Mouse (Mus musculus): ENCODE measurements around the gene Fcho1.
"Not testable (repeated sequence)": the region's sequence is repeated elsewhere in the genome, so short reads cannot be mapped to it uniquely, and the experiment has no call there.

Gene Fcho1

DNA sequence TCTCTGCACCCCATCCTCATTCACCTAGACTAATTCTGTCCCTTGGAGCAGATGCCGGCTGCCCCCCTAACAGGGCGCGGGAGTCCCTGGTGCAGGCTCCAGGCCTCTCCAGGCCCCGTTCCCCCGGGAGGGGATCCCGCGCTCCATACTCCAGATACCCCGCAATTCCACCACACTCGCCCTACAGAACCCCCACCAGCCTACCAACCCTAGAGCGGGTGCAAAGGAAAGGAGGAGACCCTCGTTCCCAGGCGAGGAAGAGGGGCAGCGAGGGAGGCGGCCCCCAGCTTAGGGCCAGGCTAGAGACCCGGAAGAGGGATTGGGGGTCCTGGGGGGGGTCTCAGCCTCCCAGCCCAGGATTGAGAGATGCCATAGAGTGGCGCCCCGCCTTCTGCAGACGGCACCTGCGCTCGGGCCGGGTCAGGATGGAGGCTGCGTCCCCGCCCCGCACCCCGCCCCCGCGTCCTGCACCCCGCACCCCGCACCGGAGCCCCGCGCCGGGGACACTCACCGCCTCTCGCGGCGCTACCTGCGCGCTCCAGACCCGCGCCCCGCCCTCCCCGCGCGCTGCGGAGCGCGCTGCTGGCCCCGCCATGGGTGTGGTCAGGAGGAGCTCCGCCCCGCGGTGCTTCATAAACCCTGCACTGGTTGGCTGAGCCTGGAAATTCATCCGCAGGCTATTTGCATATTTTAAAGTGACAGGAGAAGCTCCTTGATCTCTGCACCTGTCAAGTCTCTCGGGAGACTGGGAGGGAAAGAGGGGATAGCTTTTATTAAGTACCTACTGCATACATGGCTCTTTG is at the start of gene Fcho1:
Gene Fcho1, minus strand, starts transcription at position 595 of the 803 bp plus-strand sequence.
- DNase-seq (ENCODE audit: low spot score in 2 of 2), result peak; percentile 44 to 47

DNA sequence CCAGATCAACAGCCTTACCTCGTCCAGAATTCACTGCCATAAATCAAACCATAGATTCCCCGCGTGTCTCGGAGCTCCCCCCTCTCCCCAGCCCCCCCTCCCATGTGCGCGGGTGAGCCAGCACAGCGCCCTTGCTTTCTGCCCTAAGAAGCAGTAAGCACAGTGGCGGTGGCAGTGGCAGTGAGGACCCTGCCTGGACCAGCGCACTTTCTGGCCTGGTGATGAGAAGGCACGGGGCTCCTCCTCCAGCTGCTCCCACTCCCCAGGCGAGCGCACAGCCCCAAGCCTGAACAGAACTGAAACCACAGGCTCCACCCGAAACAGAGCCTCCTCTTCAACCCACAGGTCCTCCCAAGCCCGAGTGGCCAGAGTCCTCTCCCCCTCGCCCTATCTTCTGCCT is 45.8 kb upstream of the Fcho1 start:
- DNase-seq (ENCODE audit: low spot score in 2 of 2), result no peak

DNA sequence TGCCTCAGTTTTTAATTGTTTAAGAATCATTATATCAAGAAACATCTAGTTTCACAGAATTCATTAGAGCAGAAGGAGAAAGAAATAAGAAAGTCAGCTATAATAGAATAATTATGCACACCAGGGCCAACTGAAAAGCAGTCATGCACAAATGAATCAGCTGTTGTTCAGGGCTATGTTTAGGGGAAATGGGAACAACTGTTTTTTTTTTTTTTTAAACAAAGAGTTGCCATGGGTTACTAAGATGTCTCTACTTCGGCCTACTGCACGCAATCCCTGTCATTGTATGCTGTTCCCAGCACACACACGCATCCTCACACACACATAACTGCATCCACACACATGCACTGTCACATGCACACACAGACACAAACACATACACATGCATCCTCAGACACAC is 33.3 kb upstream of the Fcho1 start:
- no peak for DNase-seq (ENCODE audit: low spot score in 2 of 2)

DNA sequence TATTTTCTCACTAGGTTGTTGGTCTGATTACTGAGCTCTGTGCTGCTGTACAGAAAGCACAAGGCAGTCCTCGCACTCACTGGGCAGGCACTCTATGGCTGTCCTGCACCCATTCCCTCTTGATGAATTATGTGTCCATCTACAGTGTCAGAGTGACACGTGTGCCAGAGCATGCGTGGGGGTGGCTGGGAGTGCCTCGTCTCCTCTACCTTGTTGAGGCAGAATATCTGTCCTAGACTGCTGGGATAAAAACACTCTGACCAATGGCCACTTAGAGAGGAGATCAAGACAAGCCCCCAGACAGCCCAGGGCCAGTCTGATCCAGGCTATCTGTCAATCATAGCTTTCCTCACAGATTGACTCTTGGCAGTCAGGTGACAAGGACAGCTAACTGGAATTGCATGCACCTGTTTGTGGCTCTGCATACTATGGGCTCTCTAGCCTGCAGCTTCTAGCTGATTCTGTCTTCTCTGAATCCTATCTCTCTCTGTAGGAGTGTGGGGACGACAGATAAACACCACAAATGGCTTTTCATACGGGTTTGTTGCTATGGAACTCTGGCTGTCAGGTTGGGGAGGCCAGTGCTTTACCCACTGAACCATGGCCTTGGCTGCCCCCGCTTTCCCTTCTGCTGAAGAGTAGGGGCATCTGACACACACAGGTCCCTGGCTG is 27.5 kb upstream of the Fcho1 start:
- not testable (repeated sequence) for DNase-seq (ENCODE audit: low spot score in 2 of 2)

DNA sequence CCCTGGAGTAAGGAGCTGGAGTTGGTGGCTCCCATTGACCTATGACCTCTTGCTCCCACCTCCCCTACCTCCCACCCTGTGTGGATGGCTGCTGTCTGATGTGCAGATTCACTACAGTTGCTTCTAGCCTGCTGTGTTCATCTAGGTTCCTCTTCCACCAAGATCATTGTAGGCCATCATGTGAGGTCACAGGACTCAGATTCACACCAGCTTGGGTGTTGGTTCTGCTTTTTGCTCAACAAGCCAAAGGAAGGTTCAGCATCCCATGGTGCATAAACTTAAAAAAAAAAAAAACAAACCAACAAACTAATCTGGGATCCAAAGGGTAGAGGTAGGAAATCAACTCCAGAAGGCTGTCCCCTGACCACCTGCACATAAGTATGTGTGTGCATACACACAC is 26.7 kb upstream of the Fcho1 start:
- not testable (repeated sequence) for DNase-seq (ENCODE audit: low spot score in 2 of 2)

DNA sequence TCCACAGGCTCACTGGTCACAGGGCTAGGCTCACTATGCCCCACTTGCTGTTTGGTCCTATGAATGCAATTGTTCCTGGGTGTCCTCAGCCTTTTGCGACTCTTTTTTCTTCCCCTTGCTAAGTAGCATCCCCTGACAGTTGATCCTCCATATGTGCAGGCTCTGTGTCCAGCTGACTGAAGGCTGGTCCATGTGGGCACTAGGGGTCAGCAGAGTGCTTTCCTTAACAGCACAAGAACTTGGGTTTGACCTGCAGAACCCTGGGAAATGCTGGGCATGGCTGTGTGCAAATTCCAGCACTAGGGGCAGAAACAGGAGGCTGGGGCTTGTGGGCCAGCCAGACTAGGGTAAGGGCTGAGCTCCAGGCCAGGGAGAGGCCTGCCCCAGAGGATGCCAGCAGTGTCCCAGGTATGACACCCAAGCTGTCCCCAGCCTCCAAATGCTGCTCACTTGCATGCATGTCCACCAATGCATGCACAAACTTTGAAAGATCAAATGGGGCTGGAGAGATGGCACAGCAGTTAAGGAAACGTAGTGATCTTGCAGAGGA is 25.9 kb upstream of the Fcho1 start:
- peak in 1 of 2 experiments; percentile 18 for DNase-seq (ENCODE audit: low spot score in 2 of 2)

DNA sequence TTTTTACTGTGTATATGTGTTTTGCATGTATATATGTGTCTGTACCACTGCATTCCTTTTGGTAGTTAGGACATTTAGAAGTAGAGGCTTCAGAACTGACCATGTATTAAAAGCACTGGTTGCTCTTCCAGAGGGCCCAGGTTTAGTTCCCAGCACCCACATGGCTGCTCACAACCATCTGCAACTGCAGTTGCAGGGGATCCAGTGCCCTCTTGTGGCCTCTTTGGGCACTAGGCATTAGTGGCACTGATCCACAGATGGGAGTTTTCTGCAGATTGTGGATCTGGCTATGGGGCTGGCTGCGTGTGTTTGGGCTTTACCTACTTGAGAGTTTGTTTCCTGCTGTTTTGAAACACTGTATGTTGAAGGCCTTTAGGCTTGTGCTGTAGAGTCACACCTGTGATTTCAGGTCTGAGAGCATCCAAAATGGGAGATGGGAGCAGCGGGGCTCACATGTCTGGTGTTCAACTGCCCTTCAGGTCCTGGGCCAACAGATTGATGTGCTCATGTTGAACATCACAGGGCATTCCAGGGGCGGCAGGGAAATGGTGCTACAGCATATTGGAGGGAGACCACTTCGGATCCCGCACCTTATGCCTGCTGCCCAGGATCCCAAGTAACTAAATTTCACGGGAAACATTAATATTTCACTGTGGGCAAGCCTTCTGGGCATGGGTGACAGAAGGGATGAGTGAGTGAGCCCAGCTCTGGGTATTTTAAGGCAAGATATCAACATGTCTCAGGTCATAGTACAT is 24.0 kb upstream of the Fcho1 start:
- not testable (repeated sequence) for DNase-seq (ENCODE audit: low spot score in 2 of 2)

DNA sequence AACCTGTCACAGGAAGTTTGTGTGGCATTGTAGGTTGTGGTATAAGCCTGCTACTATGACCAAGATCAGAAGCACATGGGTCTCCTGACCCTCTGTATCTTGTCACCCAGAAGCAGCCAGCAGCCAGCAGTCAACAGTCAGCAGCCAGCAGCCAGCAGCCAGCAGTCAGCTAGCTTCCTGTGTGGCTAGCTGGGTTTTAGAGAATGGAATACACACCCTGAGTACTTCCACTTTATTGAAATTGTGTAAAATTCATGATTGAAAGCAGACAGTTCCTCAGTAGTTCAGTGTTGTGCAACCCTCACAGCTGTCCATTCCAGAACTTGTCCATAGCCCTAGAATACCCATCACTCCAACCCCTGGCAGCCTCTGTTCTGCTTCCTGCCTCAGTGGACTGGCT is 21.6 kb upstream of the Fcho1 start:
- DNase-seq (ENCODE audit: low spot score in 2 of 2), result not testable (repeated sequence)

DNA sequence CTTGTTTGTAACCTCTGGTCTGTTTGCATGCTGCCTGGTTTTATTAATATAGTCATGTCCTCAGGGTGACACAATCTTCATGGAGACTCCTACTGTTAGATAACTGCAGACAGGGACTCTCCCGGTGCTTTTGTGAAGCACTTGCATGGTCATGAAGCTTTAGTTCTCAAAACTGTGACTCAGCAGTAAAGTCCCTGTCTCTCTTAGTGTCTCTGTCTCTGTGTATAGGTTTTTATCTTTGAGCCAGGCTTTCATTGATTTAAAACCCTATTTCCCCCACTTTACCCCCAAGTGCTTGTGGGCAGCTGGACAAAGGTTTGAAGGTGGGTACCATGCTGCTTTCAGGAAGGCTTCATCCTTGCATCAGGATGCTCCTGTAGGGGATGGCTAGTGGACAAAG is 19.8 kb upstream of the Fcho1 start:
- no peak for DNase-seq (ENCODE audit: low spot score in 2 of 2)

DNA sequence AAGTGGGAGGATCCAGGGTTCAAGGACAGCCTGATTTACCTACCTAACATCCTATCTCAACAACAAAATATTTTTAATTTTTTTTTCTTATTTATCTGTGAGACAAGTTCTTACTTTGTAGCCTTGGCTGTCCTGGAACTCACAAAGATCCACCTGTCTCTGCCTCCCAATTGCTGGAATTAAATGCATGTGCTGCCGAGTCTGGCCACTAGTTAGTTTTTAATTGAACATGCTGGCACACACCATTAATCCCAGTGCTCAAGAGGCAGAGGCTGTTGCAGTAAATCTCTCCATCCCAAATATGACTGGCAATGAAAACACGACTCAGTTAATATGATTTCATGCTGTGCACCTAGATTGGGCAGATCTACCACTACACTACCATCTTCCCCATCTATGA is 17.3 kb upstream of the Fcho1 start:
- DNase-seq (ENCODE audit: low spot score in 2 of 2), result no peak

DNA sequence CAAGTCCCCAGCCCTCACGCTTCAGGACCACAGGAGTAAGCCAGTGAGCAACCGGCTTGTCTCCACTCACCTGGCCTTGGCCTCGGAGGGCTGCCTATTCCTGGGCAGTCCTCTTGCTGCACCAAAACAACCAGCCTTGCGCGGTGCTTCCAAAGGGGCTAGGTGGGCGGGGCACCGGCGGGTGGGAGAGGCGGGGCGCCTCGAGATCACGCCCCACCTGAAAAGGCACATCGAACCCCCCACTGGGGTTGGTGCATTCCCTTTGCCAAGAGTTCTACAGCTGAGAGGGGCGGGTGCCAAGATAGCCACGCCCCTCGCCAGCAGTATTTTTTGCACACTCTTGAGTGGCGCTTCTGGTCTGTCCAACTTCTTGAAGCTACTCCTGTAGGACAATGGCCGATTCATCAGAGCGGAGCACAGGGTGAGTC is 16.2 kb upstream of the Fcho1 start:
- DNase-seq (ENCODE audit: low spot score in 2 of 2), result no peak

DNA sequence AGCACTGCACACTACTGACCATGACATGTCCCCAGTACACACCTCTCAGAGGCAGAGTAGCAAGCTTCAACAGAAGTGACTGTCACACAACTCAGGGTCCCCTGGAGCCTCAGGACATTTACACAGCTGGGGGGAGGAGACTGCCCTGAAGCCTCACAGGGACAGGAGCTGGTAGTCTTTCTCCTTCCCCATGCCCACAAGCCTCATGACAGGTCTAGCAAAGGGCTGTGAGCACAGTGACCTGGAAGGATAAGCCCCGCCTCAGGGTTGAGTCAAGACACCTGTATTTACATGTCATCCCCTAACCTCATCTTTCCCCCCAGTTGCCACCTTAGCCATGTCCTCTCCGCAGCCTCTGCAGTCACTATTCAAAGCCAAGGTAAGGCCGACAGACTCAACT is 15.7 kb upstream of the Fcho1 start:
- DNase-seq (ENCODE audit: low spot score in 2 of 2), result no peak

DNA sequence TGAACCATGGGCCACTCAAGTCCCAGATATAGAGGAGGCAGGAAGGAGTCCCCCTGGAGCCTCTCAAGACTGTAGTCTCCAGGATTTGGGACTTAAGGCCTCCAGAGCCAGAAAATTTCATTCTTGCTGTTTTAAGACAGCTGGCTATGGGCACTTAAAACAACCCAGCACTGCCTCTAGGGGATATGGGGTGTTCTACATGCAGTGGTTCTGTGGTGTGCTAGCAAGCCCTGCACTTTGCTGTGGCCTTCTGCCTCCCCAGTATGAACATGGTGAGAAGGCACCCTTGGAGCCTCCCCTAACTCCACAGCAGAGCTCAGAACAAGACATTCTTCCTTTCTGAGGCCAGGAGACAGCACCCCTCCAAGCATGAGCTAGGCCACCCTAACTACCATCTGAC is 12.8 kb upstream of the Fcho1 start:
- not testable (repeated sequence) for DNase-seq (ENCODE audit: low spot score in 2 of 2)

DNA sequence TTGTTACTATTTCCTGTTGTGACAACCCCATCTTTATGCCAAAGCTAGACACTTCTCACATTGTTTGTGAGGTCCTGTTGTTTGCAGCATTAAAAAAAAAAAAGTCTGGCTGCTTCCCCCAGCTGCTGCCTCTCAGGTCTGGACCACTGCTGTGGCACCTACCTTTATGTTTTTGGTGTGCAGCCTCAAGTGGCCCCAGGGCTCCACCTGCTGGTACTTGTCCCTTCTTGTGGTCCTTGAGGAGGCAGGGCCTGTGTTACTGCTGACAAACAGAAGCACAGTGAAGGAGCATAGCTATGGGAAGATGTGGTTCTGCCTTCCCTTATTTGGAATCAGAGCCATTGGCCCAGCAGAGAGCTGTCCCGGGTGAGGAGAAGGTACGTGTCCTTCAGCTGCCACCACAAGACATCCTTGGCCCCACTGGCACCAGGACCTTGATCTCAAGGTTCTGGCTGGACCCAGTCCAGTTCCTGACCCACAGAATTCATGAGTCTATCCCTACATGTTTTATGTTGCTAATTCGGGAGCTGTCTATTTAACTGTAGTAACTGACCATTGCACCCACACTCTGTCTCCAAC is 6.2 kb upstream of the Fcho1 start:
- peak in 1 of 2 experiments; percentile 20 for DNase-seq (ENCODE audit: low spot score in 2 of 2)

DNA sequence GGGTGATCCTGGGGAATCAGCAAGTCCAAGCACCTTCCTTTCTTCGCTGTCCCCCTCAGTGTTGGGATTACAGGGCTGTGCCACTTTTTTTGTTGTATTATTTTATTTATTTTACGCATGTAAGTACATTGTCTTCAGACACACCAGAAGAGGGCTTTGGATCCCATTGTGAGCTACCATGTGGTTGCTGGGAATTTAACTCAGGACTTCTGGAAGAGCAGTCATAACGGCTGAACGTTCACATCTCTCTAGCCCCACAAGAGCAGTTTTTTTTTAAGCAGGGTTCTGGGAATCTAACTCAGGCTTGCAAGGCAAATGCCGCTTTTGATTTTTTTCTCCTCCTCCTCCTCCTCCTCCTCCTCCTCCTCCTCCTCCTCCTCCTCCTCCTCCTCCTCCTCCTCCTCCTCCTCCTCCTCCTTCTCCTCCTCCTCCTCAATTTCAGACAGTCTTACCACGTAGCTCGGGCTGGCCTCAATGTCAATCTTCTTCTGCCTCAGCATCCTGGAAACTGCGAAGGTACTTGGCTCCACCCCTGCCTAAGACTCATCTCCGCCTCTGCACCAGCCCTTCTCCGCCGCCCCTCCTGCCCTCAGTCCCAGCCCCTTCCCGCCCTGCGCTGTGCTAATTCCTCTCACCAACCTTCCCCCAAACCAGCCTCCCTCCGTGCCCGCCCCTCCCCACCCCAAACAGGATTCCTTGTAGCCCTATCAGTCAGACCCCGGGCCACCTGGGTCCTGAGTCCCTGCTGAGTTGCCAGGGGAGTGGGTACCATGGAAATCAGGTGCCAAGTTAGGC is 3.5 kb upstream of the Fcho1 start:
- DNase-seq (ENCODE audit: low spot score in 2 of 2), result no peak

DNA sequence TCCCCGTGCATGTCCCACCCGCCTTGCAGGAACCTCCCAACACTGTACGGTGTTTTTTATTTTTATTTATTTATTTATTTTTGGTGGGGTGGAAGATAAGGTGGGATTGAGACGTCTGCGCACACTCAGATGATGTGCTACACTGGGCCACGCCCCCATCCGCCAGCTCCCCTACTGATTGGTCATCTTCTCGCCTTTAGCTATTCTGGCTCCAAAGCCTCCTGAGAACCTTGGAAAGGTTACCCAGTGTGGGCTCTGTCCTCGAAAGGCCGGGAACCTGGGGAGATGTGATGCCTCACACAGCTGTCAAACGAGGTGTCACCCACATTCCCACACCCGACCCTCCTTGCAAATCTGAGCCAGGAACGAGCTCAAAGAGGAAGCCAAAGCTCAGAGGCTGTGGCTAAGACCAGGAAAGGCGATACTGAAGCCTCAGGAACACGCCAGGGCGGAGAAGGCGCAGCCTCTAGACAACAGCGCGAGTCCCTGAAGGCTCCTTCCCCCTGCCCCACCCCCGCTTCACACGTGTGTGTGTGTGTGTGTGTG is 2.8 kb upstream of the Fcho1 start:
- no peak for DNase-seq (ENCODE audit: low spot score in 2 of 2)

DNA sequence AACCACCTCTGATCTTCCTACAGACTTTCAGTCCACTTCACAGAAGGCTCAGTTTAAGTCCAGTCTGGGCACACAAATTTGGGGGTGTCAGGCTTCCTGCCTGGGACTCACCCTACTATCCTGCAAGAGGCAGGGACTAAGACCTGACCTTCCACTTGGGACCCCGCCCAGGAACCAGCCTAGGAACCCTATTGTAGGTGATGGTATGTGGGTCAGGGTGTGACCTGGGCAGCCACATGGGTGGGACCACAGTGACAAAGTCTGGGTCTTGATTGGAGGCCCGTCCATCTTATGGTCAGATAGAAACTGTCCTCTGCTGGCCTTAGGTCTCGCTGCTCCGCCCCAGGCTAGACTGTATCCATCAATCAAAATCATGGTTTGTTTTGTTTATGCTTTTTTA is 1.1 kb downstream of the Fcho1 start:
- DNase-seq (ENCODE audit: low spot score in 2 of 2), result no peak

DNA sequence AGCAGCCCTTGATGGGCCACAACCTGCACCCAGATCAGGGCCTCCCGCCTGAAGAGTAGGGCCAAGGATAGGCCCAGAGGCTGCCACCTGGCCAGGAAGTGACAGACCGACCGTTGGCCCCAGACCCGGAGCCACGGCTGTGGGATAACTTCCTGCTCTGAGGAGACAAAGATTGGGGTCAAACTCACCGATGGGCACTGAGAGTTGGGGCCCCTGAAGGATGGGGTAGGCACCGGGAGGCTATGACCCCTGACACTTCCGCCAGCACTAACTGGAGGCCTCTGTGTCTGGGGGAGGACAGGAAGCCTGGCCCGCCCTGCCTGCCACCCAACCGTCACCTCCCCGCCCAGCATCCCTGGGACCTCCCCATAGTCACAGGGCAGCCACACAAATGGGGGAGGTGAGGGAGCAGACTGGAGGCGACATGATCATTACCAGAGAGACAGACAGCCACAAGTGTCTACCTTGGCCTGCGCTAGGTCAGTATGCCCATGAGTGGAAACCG is 2.4 kb downstream of the Fcho1 start:
- DNase-seq (ENCODE audit: low spot score in 2 of 2), result no peak

DNA sequence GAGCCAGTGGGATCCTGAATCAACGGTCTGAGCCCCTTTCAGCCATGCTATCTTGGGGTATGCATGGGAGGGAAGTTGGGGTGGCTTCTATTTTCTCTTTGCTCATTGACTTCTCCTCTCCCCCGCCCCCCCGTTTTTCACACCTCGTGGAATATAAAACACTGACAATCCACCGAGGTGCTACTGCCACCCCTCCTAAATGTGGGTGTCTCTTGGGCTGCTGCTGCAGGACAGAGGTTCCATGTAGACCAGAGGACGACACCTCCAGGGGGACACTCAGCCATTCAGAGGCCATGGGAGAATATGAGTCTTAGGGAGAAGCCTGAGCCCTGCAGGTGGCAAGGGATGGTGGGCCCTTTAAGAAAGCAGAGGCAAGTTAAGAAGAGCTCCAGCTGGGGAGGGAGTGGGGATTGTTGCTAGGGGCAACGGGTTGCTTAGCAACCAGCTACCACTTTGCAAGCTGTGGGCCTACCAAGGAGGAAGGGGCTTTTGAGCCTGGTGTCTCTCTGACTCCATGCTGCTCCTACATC is 5.5 kb downstream of the Fcho1 start:
- no peak for DNase-seq (ENCODE audit: low spot score in 2 of 2)

DNA sequence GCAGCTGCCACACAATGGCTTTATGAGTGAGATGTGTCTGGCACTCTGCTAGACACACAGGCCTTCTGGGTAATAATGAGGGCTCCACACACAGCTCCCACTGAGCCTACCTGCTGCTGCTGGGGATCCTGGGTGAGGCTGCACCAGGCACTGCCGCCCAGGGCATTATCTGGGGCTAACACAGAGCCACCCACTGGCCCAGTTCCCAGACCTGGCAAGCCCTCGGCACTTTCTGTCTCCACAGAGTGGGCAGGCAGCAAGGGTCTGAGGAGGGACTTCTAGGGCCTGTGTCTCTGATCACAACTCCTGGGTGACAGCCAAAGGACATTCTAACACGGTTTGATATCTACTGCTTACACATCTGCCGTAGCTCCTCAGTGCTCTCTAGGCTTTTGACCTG is 6.3 kb downstream of the Fcho1 start:
- DNase-seq (ENCODE audit: low spot score in 2 of 2), result no peak

Measured in heart, adult 9 months (tissue).